Mouse (Mus musculus): ENCODE measurements around the gene Igf2r. TPM values are rescaled to one million over a fixed set of nuclear protein-coding genes. Genes with fewer than 3 reads are reported as not detected.

Igf2r gene
- total RNA-seq (2014; rRNA removed) (27.2 and 36.0 TPM in 2 replicates), polyA plus RNA-seq (2015; fragmentation: Nextera tagmentation; extraction: Ambion mirVana) (3.0 and 4.6 TPM in 2 replicates)

- Histone ChIP-seq H3K9ac (peak within 1 kb of the TSS; percentile 78), H3K36me3 (ENCODE audit: insufficient read depth) (no peaks in the 10 kb centered on the region), H3K27ac (ENCODE audit: low read depth, low read length) (peak within 1 kb of the TSS; percentile 79), H3K4me1 (ENCODE audit: insufficient read depth) (peaks cover 14% of the 10 kb centered on the region), H3K4me3 (ENCODE audit: low read depth, low read length) (peak within 1 kb of the TSS; percentile 86), H3K27me3 (ENCODE audit: insufficient read depth, low read length) (no peaks in the 10 kb centered on the region; the same call in 1 of the 2 replicates), H3K4me2 (ENCODE audit: low read depth) (peak within 1 kb of the TSS; percentile 78), H3K9me3 (ENCODE audit: low read length) (no peaks in the 10 kb centered on the region)
- 0 out of 2 replicates have a peak, but pooled peaks have one; percentile 24 for TF ChIP-seq CTCF (IDR thresholded peaks at IDR 0.05; ENCODE audit: low read depth)
- WGBS: 5% methylated on average over 59 of the region's 67 CpGs
- peak; percentile 95 for ATAC-seq
- DNase-seq: peak; percentile 93
Observed at GRCm38 (mm10) chr17:12769380-12769921, at the start of gene Igf2r. Gene Igf2r (minus strand): TSS chr17:12769664.

DNA sequence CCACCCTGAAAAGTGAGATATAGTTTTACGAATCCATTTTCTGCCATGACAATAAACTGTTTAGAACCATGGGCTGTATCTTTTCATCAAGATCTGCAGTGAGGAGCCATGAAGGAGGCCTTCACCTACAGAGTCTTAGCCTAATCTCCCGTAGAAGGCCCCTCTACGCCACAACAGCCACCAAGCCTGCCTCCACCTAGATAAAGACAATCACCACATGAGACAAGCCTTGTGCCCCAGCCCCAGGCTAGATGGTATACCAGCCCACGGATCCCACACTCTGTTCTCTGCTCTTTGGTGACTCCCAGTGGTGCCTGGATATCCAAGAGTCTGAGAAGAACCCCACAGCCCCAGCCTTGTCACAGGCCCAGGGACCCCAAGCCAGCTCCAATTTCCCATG lies 46.4 kb upstream of the Igf2r start:
- ATAC-seq: no peak
- Histone ChIP-seq H3K4me1 (ENCODE audit: insufficient read depth) (no peaks in the 10 kb centered on the region), H3K9me3 (ENCODE audit: low read length) (no peaks in the 10 kb centered on the region), H3K4me2 (ENCODE audit: low read depth) (no peak overlapping the region), H3K9ac (no peak overlapping the region), H3K27ac (ENCODE audit: low read depth, low read length) (no peak overlapping the region), H3K4me3 (ENCODE audit: low read depth, low read length) (no peak overlapping the region), H3K27me3 (ENCODE audit: insufficient read depth, low read length) (no peaks in the 10 kb centered on the region), H3K36me3 (ENCODE audit: insufficient read depth) (no peaks in the 10 kb centered on the region)
- WGBS: 83% methylated on average over 4 of the region's 4 CpGs
- TF ChIP-seq CTCF (IDR thresholded peaks at IDR 0.05; ENCODE audit: low read depth): no peak
- no peak for DNase-seq

GRCm38 (mm10) chr17:12814502-12814901 lies 45.0 kb upstream of the Igf2r start:
- no peak for ATAC-seq
- no peak for DNase-seq
- Histone ChIP-seq H3K4me1 (ENCODE audit: insufficient read depth) (no peaks in the 10 kb centered on the region), H3K27ac (ENCODE audit: low read depth, low read length) (no peak overlapping the region), H3K27me3 (ENCODE audit: insufficient read depth, low read length) (no peaks in the 10 kb centered on the region), H3K9ac (no peak overlapping the region), H3K4me2 (ENCODE audit: low read depth) (no peak overlapping the region), H3K36me3 (ENCODE audit: insufficient read depth) (no peaks in the 10 kb centered on the region), H3K9me3 (ENCODE audit: low read length) (no peaks in the 10 kb centered on the region), H3K4me3 (ENCODE audit: low read depth, low read length) (no peak overlapping the region)
- 86% methylated on average over 3 of the region's 3 CpGs for WGBS
- TF ChIP-seq CTCF (IDR thresholded peaks at IDR 0.05; ENCODE audit: low read depth): no peak

DNA sequence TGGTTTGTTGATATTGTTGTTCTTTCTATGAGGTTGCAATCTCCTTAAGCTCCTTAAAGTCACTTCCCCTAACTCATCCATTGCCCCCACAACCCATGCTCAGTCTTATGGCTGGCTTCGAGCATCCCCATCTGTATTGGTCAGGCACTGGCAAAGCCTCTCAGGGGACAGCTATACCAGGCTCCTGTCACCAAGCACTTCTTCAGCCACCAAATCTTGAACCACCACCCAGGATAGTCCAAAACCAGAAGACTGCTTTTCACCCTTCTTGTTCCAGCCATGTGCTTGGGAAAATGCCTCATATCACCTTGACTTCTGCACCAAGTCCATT lies 41.5 kb upstream of the Igf2r start:
- DNase-seq: no peak
- Histone ChIP-seq H3K27me3 (ENCODE audit: insufficient read depth, low read length) (no peaks in the 10 kb centered on the region), H3K27ac (ENCODE audit: low read depth, low read length) (no peak overlapping the region), H3K9ac (no peak overlapping the region), H3K9me3 (ENCODE audit: low read length) (no peaks in the 10 kb centered on the region), H3K36me3 (ENCODE audit: insufficient read depth) (no peaks in the 10 kb centered on the region), H3K4me3 (ENCODE audit: low read depth, low read length) (no peak overlapping the region), H3K4me1 (ENCODE audit: insufficient read depth) (no peaks in the 10 kb centered on the region), H3K4me2 (ENCODE audit: low read depth) (no peak overlapping the region)
- no peak for ATAC-seq
- WGBS: 88% methylated on average over 1 of the region's 1 CpGs
- TF ChIP-seq CTCF (IDR thresholded peaks at IDR 0.05; ENCODE audit: low read depth): no peak

GRCm38 (mm10) chr17:12810103-12810972 lies 40.9 kb upstream of the Igf2r start:
- no peaks in the 10 kb centered on the region for H3K27me3 ChIP-seq (ENCODE audit: insufficient read depth, low read length)
- H3K36me3 ChIP-seq (ENCODE audit: insufficient read depth): no peaks in the 10 kb centered on the region
- DNase-seq (peak; percentile 74), ATAC-seq (peak; percentile 77)
- no peak overlapping the region for H3K4me2 ChIP-seq (ENCODE audit: low read depth)
- H3K4me1 ChIP-seq (ENCODE audit: insufficient read depth): no peaks in the 10 kb centered on the region
- H3K9ac ChIP-seq: no peak overlapping the region
- 23% methylated on average over 14 of the region's 14 CpGs for WGBS
- no peak overlapping the region for H3K27ac ChIP-seq (ENCODE audit: low read depth, low read length)
- peak; percentile 74 for TF ChIP-seq CTCF (IDR thresholded peaks at IDR 0.05; ENCODE audit: low read depth)
- no peaks in the 10 kb centered on the region for H3K9me3 ChIP-seq (ENCODE audit: low read length)
- no peak overlapping the region for H3K4me3 ChIP-seq (ENCODE audit: low read depth, low read length)

GRCm38 (mm10) chr17:12808851-12809250 lies 39.4 kb upstream of the Igf2r start:
- H3K9ac ChIP-seq: no peak overlapping the region
- no peak for TF ChIP-seq CTCF (IDR thresholded peaks at IDR 0.05; ENCODE audit: low read depth)
- H3K36me3 ChIP-seq (ENCODE audit: insufficient read depth): no peaks in the 10 kb centered on the region
- no peaks in the 10 kb centered on the region for H3K4me1 ChIP-seq (ENCODE audit: insufficient read depth)
- WGBS: 92% methylated on average over 6 of the region's 6 CpGs
- H3K27me3 ChIP-seq (ENCODE audit: insufficient read depth, low read length): no peaks in the 10 kb centered on the region
- ATAC-seq: no peak
- H3K4me2 ChIP-seq (ENCODE audit: low read depth): no peak overlapping the region
- H3K27ac ChIP-seq (ENCODE audit: low read depth, low read length): no peak overlapping the region
- no peak overlapping the region for H3K4me3 ChIP-seq (ENCODE audit: low read depth, low read length)
- H3K9me3 ChIP-seq (ENCODE audit: low read length): no peaks in the 10 kb centered on the region
- no peak for DNase-seq

All from forebrain, postnatal 0 days (tissue).